Mouse (Mus musculus): ENCODE measurements at regions not wholly inside any gene's neighbourhood (a gene's known extent, or its start where the extent isn't known, plus 50 kb on each side); places are given as distances from the start of the nearest gene placed in this dataset.

GRCm38 (mm10) chr2:19083816-19084215 is 85.7 kb downstream of the 4930426L09Rik start:
- Histone ChIP-seq H3K27ac (ENCODE audit: insufficient read depth, low read depth) (no peak overlapping the region), H3K4me1 (ENCODE audit: control insufficient read depth in 1 of 2, insufficient read depth in 2 of 2) (0 out of 4 replicates have a peak, but pooled peaks cover 0 to 2% of the 10 kb centered on the region in 2 experiments), H3K4me3 (replicated peaks in 1 of 3; ENCODE audit: low read depth in 2 of 3, low read length in 2 of 3, poor library complexity in 1 of 3) (no peak overlapping the region), H3K27me3 (replicated peaks) (no peaks in the 10 kb centered on the region), H3K9me3 (replicated peaks; ENCODE audit: low read length) (no peaks in the 10 kb centered on the region), H3K79me2 (replicated peaks; ENCODE audit: control insufficient read depth, extremely low read depth, insufficient read depth, poor library complexity, severe bottlenecking) (no peaks in the 10 kb centered on the region), H3K36me3 (replicated peaks in 1 of 2; ENCODE audit: control insufficient read depth in 1 of 2, insufficient read depth in 1 of 2, low read length in 1 of 2) (no peaks in the 10 kb centered on the region), H3K4me2 (ENCODE audit: insufficient read depth, low read depth, poor library complexity, severe bottlenecking) (no peak overlapping the region), H3K9ac (ENCODE audit: insufficient read depth, low read depth) (no peak overlapping the region)
- TF ChIP-seq ZNF384 (IDR thresholded peaks at IDR 0.05; ENCODE audit: low read depth, low read length), result no peak
- TF ChIP-seq KAT2A (IDR thresholded peaks at IDR 0.05; ENCODE audit: insufficient replicate concordance, low read length), result no peak
- TF ChIP-seq HCFC1 (IDR thresholded peaks at IDR 0.05; ENCODE audit: low read depth, low read length), result no peak
- TF ChIP-seq JUN (IDR thresholded peaks at IDR 0.05; ENCODE audit: insufficient read depth, low read depth, low read length), result no peak
- TF ChIP-seq RCOR1 (conservative IDR thresholded peaks at IDR 0.05; ENCODE audit: low read depth, low read length), result no peak
- no peak for TF ChIP-seq MAZ (IDR thresholded peaks at IDR 0.05; ENCODE audit: low read depth, low read length)
- no peak for TF ChIP-seq POLR2AphosphoS2 (IDR thresholded peaks at IDR 0.05; ENCODE audit: low read depth, low read length)
- no peak for TF ChIP-seq NRF1 (IDR thresholded peaks at IDR 0.05; ENCODE audit: low read depth, low read length)
- no peak for TF ChIP-seq GABPA (IDR thresholded peaks at IDR 0.05; ENCODE audit: insufficient replicate concordance, low read depth, low read length)
- no peak for DNase-seq (ENCODE audit: extremely low read depth)
- in situ Hi-C loops (cut with MboI; ENCODE audit: low pct_ligation_motif_present, low pct_unique_long_range_greater_than_20kb, low sequenced_read_pairs) (no loop called here), dilution Hi-C loops (cut with MboI; ENCODE audit: extremely low pct_ligation_motif_present, extremely low pct_unique_long_range_greater_than_20kb, low sequenced_read_pairs) (no loop called here)

DNA sequence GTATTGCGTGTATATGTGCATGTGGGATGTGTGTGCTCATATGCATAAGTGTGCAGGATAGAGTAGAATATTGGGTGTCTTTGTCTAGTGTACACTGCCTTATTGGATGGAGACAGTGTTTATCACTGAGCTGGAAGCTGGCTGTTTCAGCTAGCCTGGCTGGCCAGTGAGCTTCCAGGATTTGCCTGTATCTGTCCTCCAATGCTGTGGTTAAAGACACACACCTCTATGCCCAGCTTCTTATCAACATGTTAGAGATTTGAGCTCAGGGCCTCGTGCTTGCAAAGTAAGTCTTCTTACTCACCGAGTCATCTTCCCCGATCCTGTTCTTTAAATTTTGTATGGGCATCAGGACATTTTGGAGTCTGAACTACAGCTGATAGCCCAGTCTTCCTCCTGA is 87.0 kb downstream of the 4930426L09Rik start:
- H3K4me3 ChIP-seq (replicated peaks in 1 of 3; ENCODE audit: low read depth in 2 of 3, low read length in 2 of 3, poor library complexity in 1 of 3), result no peak overlapping the region
- no peak overlapping the region for H3K4me2 ChIP-seq (ENCODE audit: insufficient read depth, low read depth, poor library complexity, severe bottlenecking)
- no peak overlapping the region for H3K9ac ChIP-seq (ENCODE audit: insufficient read depth, low read depth)
- dilution Hi-C loops (cut with MboI; ENCODE audit: extremely low pct_ligation_motif_present, extremely low pct_unique_long_range_greater_than_20kb, low sequenced_read_pairs), result no loop called here
- no peak overlapping the region for H3K27ac ChIP-seq (ENCODE audit: insufficient read depth, low read depth)
- 0 out of 4 replicates have a peak, but pooled peaks cover 0 to 2% of the 10 kb centered on the region in 2 experiments for H3K4me1 ChIP-seq (ENCODE audit: control insufficient read depth in 1 of 2, insufficient read depth in 2 of 2)
- no peaks in the 10 kb centered on the region for H3K36me3 ChIP-seq (replicated peaks in 1 of 2; ENCODE audit: control insufficient read depth in 1 of 2, insufficient read depth in 1 of 2, low read length in 1 of 2)
- no peaks in the 10 kb centered on the region for H3K9me3 ChIP-seq (replicated peaks; ENCODE audit: low read length)
- TF ChIP-seq MAZ (IDR thresholded peaks at IDR 0.05; ENCODE audit: low read depth, low read length) (no peak), SIN3A (IDR thresholded peaks at IDR 0.05; ENCODE audit: low read length) (no peak), PAX5 (IDR thresholded peaks at IDR 0.05; ENCODE audit: low read length) (no peak), SMC3 (IDR thresholded peaks at IDR 0.05; ENCODE audit: low read depth, low read length) (no peak), NRF1 (IDR thresholded peaks at IDR 0.05; ENCODE audit: low read depth, low read length) (no peak), POLR2A (IDR thresholded peaks at IDR 0.05; ENCODE audit: low read depth, low read length) (no peak), BHLHE40 (IDR thresholded peaks at IDR 0.05; ENCODE audit: low read depth, low read length) (no peak), HCFC1 (IDR thresholded peaks at IDR 0.05; ENCODE audit: low read depth, low read length) (no peak), USF1 (IDR thresholded peaks at IDR 0.05; ENCODE audit: low read depth, low read length) (no peak), MXI1 (IDR thresholded peaks at IDR 0.05; ENCODE audit: low read depth, low read length) (no peak), MAX (IDR thresholded peaks at IDR 0.05; ENCODE audit: low read length) (no peak)
- in situ Hi-C loops (cut with MboI; ENCODE audit: low pct_ligation_motif_present, low pct_unique_long_range_greater_than_20kb, low sequenced_read_pairs), result no loop called here
- no peaks in the 10 kb centered on the region for H3K79me2 ChIP-seq (replicated peaks; ENCODE audit: control insufficient read depth, extremely low read depth, insufficient read depth, poor library complexity, severe bottlenecking)
- no peak for DNase-seq (ENCODE audit: extremely low read depth)
- H3K27me3 ChIP-seq (replicated peaks), result no peaks in the 10 kb centered on the region
